Mouse (Mus musculus): ENCODE measurements around the gene Zfp568. TPM values are rescaled to one million over a fixed set of nuclear protein-coding genes. Genes with fewer than 3 reads are reported as not detected.

The Zfp568 gene
- polyA plus RNA-seq (2015; fragmentation: Nextera tagmentation; extraction: Ambion mirVana) = 3.4 and 3.5 TPM in 2 replicates

DNA sequence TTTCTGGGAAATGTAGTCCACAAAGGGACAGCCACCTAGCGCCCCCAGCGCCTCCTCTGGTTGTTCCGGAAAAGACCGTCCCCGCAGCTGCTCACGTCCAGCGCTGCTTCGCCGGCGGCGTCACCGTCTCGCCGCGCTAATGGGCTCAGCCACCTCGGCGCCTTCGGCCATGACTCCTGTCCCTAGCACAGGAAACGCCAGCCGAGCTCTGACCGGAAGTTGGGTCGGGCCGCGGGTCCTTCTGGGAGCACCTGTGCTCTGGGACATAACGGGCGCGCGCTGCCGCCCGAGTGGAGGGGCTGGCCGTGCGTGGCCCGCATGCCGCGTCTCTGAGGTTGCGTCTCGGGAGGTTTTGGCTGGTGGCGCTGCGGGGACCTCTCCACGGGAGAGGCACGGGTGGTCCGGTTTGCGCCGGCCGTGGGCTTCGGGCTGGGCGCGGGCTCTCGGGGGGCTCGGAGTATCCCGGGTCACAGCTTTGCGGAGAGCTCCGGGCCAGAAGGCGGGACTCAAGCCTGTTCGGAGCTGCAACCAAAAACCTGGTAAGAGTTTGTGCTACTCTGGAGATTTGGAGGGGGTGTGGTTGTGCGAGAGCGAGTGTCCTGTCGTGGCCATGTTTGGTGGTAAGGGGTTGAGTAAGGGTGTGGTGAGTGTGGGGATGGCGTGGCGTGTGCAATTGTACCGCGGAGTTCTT lies at the start of gene Zfp568:
Gene Zfp568 (plus strand): TSS at position 266 of the 691 bp plus-strand sequence.

DNA sequence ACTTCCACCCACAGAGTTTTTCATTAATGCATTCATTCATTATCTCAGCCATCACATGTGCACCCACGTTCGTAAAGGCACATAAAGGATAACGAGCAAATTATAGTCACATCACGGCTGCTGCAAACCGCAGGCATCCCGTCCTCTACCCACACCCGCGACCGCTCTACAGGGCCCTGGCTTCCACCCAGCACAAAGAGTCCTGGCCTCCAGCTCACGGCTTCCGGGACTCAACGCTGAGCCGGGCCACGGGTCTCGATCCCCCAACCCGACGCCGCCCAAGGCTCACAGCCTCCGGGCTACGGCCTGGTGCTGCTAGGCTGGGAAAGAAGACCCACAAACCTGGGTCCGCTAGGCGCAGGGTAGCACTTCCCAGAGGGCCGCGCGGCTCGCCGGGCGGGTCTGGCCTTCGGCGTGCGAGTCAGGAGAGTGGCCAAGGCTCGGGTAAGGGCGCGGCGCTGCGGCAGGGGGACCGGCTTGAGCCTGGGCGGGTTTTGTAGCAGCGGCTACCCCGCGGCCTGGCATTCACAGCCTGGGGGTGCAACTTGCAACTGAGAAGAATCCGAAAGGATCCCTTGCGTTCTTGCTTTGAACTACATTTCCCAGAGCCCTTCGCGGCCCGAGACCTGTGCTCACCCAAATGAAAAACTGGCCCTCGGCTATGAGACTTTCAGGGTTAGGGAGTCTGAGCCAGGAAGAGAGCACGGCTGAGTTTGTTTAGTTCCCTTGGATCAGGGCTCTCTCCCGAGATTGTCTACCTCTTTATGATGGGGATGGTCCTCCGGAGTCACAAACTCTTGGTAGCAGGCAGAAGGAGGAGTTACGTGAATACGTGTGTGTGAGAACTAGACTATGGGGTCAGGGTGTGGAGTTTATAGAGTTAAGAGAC lies 30.0 kb upstream of the Zfp568 start, which contains the start of gene Zfp74:
Gene Zfp74 (minus strand): TSS at position 577 of the 889 bp plus-strand sequence.

DNA sequence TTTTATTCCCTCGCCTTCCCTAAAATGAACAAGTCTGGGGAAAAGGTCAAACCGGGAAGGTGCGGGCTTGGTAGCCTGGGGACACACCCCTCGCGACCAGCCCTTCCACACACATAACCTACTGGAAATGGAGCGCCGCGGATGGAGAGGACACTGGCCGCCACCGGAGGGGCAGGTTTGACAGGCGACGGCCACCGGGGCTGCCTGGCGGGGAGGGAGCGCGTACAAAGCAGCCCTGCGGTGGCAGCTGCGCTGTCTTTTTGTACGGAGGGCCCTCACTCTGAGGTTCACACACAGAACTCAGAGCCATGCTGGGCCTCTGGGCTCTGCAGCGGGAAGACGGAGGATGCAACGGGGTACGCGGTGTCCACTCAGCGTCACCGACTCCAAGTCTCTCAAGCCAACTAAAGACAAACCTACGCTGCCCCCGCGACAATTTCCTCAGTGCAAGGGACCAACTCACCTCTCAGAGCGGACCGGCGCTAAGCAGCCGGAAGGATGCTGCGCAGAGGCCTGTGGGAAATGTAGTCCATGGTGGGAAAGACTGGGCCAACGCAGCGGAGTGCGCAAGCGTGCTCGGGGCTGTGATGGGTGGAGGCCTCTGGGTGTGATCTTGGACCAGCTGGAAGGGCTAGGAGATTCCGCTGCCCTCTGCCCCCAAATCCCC lies 67.3 kb downstream of the Zfp568 start, which contains the start of gene Zfp14:
Gene Zfp14 (minus strand): TSS at position 499 of the 667 bp plus-strand sequence.

DNA sequence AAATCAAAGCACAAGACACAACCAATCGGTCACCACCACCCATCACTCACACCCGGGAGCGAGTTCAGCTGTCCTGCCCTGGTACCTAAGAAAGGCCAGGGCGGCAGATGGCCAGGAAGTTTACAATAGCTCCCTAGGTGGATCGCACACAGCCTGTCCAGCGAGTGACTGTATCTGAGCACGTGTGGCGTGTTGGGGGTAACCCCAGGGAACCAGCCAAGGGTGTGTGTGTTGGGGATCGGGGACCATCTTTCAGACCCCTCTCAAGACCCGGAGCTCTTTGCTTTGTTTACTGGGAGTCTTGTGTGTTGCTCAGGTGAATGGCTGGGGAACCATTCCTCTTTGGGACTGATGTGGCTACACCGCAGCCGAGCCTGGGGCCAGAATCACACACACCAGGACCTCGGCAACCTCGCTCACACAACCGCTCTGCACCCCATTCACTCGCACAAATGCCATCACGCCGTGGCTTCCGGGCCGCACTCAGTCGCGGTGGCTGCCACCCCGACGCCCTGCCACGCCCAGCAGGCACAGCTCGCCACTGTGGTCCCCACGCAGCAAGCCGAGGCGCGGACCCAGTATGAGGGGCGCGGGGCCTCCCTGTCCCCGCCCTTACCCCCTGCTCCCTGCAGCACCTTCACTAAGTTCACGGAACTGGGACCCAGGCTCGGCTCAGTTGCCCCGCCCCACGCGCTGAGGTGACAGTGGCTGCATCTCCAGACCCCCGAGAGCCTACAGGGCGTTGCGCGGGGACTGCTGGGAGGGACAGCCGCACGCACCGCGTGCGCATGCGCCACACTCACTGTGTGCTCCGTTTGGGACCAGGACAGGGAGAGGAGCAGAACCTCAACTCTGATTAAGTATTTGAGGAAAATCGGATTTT lies 88.6 kb downstream of the Zfp568 start, which contains the start of gene Zfp82:
Gene Zfp82 (minus strand): TSS at position 755 of the 883 bp plus-strand sequence.

Other genes with a start within 250 kb of the Zfp568 start
- 4.4 and 4.6 TPM in 2 replicates for gene Zfp84, start 215.4 kb upstream of the Zfp568 start, polyA plus RNA-seq (2015; fragmentation: Nextera tagmentation; extraction: Ambion mirVana)
- 1.3 and 2.1 TPM in 2 replicates for gene Zfp30, start 200.0 kb upstream of the Zfp568 start, polyA plus RNA-seq (2015; fragmentation: Nextera tagmentation; extraction: Ambion mirVana)
- 3.5 and 4.7 TPM in 2 replicates for gene Zfp790, start 167.8 kb upstream of the Zfp568 start, polyA plus RNA-seq (2015; fragmentation: Nextera tagmentation; extraction: Ambion mirVana)
- gene Zfp940, start 130.3 kb upstream of the Zfp568 start, polyA plus RNA-seq (2015; fragmentation: Nextera tagmentation; extraction: Ambion mirVana) = 1.3 and 1.4 TPM in 2 replicates
- gene Zfp420, start 124.0 kb upstream of the Zfp568 start, polyA plus RNA-seq (2015; fragmentation: Nextera tagmentation; extraction: Ambion mirVana) = 1.7 and 1.9 TPM in 2 replicates
- gene Zfp27, start 77.4 kb upstream of the Zfp568 start, polyA plus RNA-seq (2015; fragmentation: Nextera tagmentation; extraction: Ambion mirVana) = 2.2 and 2.4 TPM in 2 replicates
- gene Zfp383, start 75.7 kb upstream of the Zfp568 start, polyA plus RNA-seq (2015; fragmentation: Nextera tagmentation; extraction: Ambion mirVana) = 1.2 TPM in 2 replicates
- 2.9 and 3.1 TPM in 2 replicates for gene Zfp74, start 29.9 kb upstream of the Zfp568 start, polyA plus RNA-seq (2015; fragmentation: Nextera tagmentation; extraction: Ambion mirVana)
- gene Zfp14, start 67.4 kb downstream of the Zfp568 start, polyA plus RNA-seq (2015; fragmentation: Nextera tagmentation; extraction: Ambion mirVana) = 0.64 and 0.75 TPM in 2 replicates
- gene Zfp82, start 88.9 kb downstream of the Zfp568 start, polyA plus RNA-seq (2015; fragmentation: Nextera tagmentation; extraction: Ambion mirVana) = 1.5 and 2.6 TPM in 2 replicates
- gene Gm26920, start 106.5 kb downstream of the Zfp568 start, polyA plus RNA-seq (2015; fragmentation: Nextera tagmentation; extraction: Ambion mirVana) = 0.84 TPM in 1 of 2 replicates, not detected in the other
- gene Zfp566, start 106.6 kb downstream of the Zfp568 start, polyA plus RNA-seq (2015; fragmentation: Nextera tagmentation; extraction: Ambion mirVana) = 2.7 and 5.3 TPM in 2 replicates
- gene Zfp260, start 110.8 kb downstream of the Zfp568 start, polyA plus RNA-seq (2015; fragmentation: Nextera tagmentation; extraction: Ambion mirVana) = 19.7 and 22.8 TPM in 2 replicates
- gene Zfp382, start 138.0 kb downstream of the Zfp568 start, polyA plus RNA-seq (2015; fragmentation: Nextera tagmentation; extraction: Ambion mirVana) = 1.9 and 2.0 TPM in 2 replicates
- gene Zfp146, start 185.8 kb downstream of the Zfp568 start, polyA plus RNA-seq (2015; fragmentation: Nextera tagmentation; extraction: Ambion mirVana) = 6.0 and 7.1 TPM in 2 replicates
- 1.4 and 2.1 TPM in 2 replicates for gene Cox7a1, start 200.2 kb downstream of the Zfp568 start, polyA plus RNA-seq (2015; fragmentation: Nextera tagmentation; extraction: Ambion mirVana)
- 72.4 and 74.1 TPM in 2 replicates for gene Capns1, start 214.9 kb downstream of the Zfp568 start, polyA plus RNA-seq (2015; fragmentation: Nextera tagmentation; extraction: Ambion mirVana)
- 76.3 and 78.3 TPM in 2 replicates for gene Polr2i, start 248.0 kb downstream of the Zfp568 start, polyA plus RNA-seq (2015; fragmentation: Nextera tagmentation; extraction: Ambion mirVana)
- 75.0 and 79.1 TPM in 2 replicates for gene Tbcb, start 248.3 kb downstream of the Zfp568 start, polyA plus RNA-seq (2015; fragmentation: Nextera tagmentation; extraction: Ambion mirVana)

Data from spleen, postnatal 0 days (tissue).